Mouse (Mus musculus): Measurements from ENCODE around the gene Tubb4a.

DNA sequence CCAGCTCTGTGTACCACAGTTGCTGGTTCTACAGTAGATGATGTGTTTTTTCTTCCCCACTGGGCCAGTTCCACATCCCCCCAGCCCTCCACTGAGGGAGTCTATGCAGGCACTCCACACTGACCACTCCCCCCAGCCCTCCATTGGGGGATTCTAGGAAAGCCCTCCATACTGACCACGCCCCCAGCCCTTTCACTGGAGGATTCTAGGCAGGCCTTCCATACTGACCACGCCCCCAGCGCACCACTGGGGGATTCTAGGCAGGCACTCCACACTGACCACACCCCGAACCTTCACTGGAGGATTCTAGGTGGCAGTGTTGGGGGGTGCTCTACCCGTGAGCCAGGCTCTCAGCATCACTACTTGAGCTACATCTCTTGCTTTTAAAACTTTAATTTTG lies 40.2 kb downstream of the Tubb4a start:
- TF ChIP-seq EP300 (IDR thresholded peaks at IDR 0.05; ENCODE audit: insufficient read depth, low read depth, low read length) (no peak), CTCF (IDR thresholded peaks at IDR 0.05; ENCODE audit: low read depth, low read length) (no peak), POLR2A (IDR thresholded peaks at IDR 0.05; ENCODE audit: insufficient read depth, low read length) (no peak)

Measured in ES-Bruce4 (cell line).